Mouse (Mus musculus): ENCODE data around the gene Dnah5. TPM values are rescaled to one million over a fixed set of nuclear protein-coding genes. Genes with fewer than 3 reads are reported as not detected.

Gene Dnah5
- polyA plus RNA-seq, 3 experiments from 2014 or later = 0.03 TPM; not detected in 2

DNA sequence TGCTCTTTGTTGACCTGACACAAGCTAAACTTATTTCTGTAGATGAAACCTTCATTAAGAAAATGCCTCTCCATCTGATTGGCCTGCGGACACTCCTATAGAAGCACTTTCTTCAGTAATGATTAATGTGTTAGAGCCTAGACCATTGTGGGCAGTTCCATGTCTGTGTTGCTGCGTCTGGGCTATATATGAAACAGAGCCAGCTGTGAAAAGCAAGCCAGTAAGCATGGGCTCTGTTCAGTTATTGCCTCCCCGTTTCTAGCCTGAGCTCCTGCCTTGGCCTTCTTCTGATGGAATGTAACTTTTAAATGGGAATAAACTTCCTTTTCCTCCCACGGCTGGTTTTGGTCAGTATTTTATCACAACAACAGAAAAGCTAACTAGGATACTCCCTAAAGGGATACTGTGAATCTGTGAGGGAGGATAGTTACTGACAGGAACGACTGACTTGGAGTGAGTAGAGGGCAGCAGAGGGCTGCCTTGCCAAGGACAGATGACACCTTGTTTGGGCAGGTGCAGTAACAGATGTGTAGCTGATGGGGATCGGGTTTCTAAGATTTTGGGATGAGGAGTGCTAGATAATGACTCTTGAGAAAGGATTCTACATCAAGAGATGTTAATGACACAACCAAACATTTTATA is 270.3 kb downstream of the Dnah5 start:
- no peak for ATAC-seq

DNA sequence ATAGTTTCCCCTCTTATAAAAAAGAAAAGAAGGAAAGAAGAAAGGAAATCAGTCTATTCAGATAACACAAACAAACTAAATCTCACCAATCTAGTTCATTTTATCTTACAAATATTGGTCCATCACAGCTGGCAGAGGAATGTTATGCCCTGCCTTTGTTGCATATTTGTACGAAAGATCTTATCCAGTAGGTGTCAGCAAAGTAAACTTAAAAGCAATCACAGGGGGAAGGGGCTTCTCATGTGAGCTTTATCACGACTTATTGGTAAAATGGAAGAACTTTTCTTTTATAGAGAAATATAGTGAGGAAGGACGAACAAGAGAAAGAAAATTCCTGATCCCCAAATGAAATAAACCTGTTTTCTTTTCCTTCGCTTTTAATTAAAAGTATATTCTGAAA is 299.3 kb downstream of the Dnah5 start:
- ATAC-seq = no peak

DNA sequence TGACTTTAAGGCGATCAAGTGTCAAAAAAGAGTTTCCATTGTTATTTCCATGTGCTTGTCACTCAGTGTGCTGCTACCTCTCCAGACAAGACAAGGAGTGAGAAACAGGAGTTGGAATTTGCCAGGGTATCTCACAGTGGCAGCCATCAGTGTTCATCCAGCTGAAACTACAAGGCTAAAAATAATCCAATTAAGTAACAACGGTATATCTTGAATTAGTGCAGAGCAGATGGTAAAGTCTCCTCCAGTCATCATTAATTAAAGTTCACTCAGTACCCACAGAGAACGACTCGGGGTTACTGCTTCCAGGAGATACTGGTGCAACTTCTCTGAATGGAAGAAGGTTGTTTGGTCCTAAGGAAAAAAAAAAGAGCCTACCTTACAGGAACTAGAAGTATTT is 311.6 kb downstream of the Dnah5 start:
- no peak for ATAC-seq

Other genes starting within 250 kb of the Dnah5 start
- 1 to 10 TPM; 3.1 to 9.4 (median 9.0) TPM for gene Trio, start 177.9 kb upstream of the Dnah5 start, polyA plus RNA-seq (2017; shearing (Covaris generic))

Measured in inflammation-experienced regulatory T-cells, adult 6 months (primary cell).